Comparison of ENCODE assay signal across 9 mouse cellular contexts in the genomic region with DNA sequence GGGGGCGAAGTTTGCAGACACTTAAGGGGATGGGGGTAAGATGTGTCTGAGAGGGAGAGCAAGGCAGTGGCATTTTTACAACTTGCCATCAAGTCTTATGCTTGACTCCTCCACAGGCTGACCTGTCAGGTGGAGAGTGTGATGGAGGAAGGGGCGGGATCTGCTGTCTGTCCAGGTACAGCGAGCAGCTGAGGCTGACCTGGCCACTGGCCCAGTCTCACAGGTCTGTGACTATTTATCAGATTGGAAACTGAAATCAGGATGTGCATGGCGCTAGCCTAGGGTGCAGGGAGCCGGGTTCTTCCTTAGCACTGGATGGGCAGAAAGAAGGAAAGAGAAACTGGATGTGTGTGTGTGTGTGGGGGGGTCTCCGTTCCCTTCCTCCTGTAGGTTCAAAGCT. TPM values are rescaled to one million over a fixed set of nuclear protein-coding genes. Genes with fewer than 3 reads are reported as not detected.
DNase-seq lines count a peak whose midpoint lies in the region; ATAC-seq and TF ChIP-seq lines count a peak whose summit lies in the region.
"Had no signal": no experiment of that assay in that cellular context is flagged by ENCODE, and none has a peak within 500 bp of the region (broad histone marks: within the 10 kb centered on the region; RNA-seq: fewer than 3 reads in every experiment).

No protein-coding gene starts in this region.

- no peak for TF ChIP-seq POLR2A in thymus, adult 2 months (IDR thresholded peaks at IDR 0.05; ENCODE audit: control insufficient read depth, extremely low read depth, insufficient read depth, low read length, poor library complexity)

- no peaks in the 10 kb centered on the region for H3K27me3 ChIP-seq in heart, embryonic 16.5 days (ENCODE audit: control insufficient read depth, insufficient read depth, low read length)
- no peaks in the 10 kb centered on the region; the same call in 1 of the 2 replicates for H3K27me3 ChIP-seq in thymus, adult 2 months (ENCODE audit: control insufficient read depth, insufficient read depth, low read length)
- H3K27me3 ChIP-seq in liver, embryonic 11.5 days (replicated peaks; ENCODE audit: control insufficient read depth, insufficient read depth, low read length) = peaks cover 5% of the 10 kb centered on the region
- H3K27me3 ChIP-seq in forebrain, embryonic 10.5 days (ENCODE audit: poor library complexity, severe bottlenecking) = peaks cover 85% of the 10 kb centered on the region

- 66% methylated on average over 6 of the region's 6 CpGs for WGBS in heart, embryonic 16.5 days
- WGBS in thymus, adult 2 months = 67% methylated on average over 6 of the region's 6 CpGs
- WGBS in liver, embryonic 11.5 days = 47% methylated on average over 6 of the region's 6 CpGs
- 37% methylated on average over 6 of the region's 6 CpGs for WGBS in forebrain, embryonic 10.5 days

- peaks cover 30% of the 10 kb centered on the region for H3K4me1 ChIP-seq in heart, embryonic 16.5 days (ENCODE audit: control insufficient read depth, insufficient read depth, low read length)
- peaks cover 53% of the 10 kb centered on the region for H3K4me1 ChIP-seq in thymus, adult 2 months (replicated peaks; ENCODE audit: control insufficient read depth, insufficient read depth, low read length)
- peaks cover 29% of the 10 kb centered on the region for H3K4me1 ChIP-seq in liver, embryonic 11.5 days (replicated peaks; ENCODE audit: control insufficient read depth, insufficient read depth, low read length)
- peaks cover 53% of the 10 kb centered on the region for H3K4me1 ChIP-seq in forebrain, embryonic 10.5 days

- TF ChIP-seq CTCF in thymus, adult 2 months (IDR thresholded peaks at IDR 0.05; ENCODE audit: borderline replicate concordance, control insufficient read depth, extremely low read depth, insufficient read depth, low read length, poor library complexity) = no peak

- no peaks in the 10 kb centered on the region for H3K36me3 ChIP-seq in heart, embryonic 16.5 days (ENCODE audit: control insufficient read depth, insufficient read depth)
- H3K36me3 ChIP-seq in thymus, adult 2 months (ENCODE audit: control insufficient read depth, insufficient read depth, low read length) = no peaks in the 10 kb centered on the region
- no peaks in the 10 kb centered on the region; the same call in 1 of the 2 replicates for H3K36me3 ChIP-seq in liver, embryonic 11.5 days (ENCODE audit: control insufficient read depth, insufficient read depth, low read length)
- H3K36me3 ChIP-seq in forebrain, embryonic 10.5 days (replicated peaks) = no peaks in the 10 kb centered on the region
- H3K36me3 ChIP-seq: forebrain, embryonic 15.5 days had no signal

- no peaks in the 10 kb centered on the region for H3K9me3 ChIP-seq in heart, embryonic 16.5 days (replicated peaks; ENCODE audit: control insufficient read depth, low read length)
- H3K9me3 ChIP-seq in liver, embryonic 11.5 days (ENCODE audit: control insufficient read depth, low read length) = no peaks in the 10 kb centered on the region
- H3K9me3 ChIP-seq in forebrain, embryonic 10.5 days = no peaks in the 10 kb centered on the region
- H3K9me3 ChIP-seq: forebrain, embryonic 15.5 days had no signal

- H3K27ac ChIP-seq in heart, embryonic 16.5 days (ENCODE audit: low read length) = no peak overlapping the region
- no peak overlapping the region for H3K27ac ChIP-seq in thymus, adult 2 months (ENCODE audit: control insufficient read depth, insufficient read depth, low read length)
- H3K27ac ChIP-seq in liver, embryonic 11.5 days (ENCODE audit: low read depth, low read length) = no peak overlapping the region
- H3K27ac ChIP-seq in forebrain, embryonic 10.5 days = no peak overlapping the region
- H3K27ac ChIP-seq: forebrain, embryonic 15.5 days had no signal

- DNase-seq in heart, postnatal 4 days = no peak
- DNase-seq in thymus, adult 2 months = no peak
- no peak for DNase-seq in thymus, postnatal 0 days (ENCODE audit: low spot score)
- DNase-seq in liver, embryonic 11.5 days (ENCODE audit: low spot score) = no peak
- DNase-seq in forebrain, embryonic 10.5 days (ENCODE audit: extremely low spot score, low spot score) = no peak
- no peak for DNase-seq in ovary, adult 18-20 months (ENCODE audit: low spot score)
- DNase-seq: left cerebral cortex, postnatal 4 days had no signal

- peak overlapping the region; percentile 72 for H3K4me2 ChIP-seq in heart, embryonic 16.5 days (ENCODE audit: low read depth, low read length)
- peak overlapping the region; percentile 99 for H3K4me2 ChIP-seq in liver, embryonic 11.5 days

- no peak overlapping the region for H3K9ac ChIP-seq in heart, embryonic 16.5 days (ENCODE audit: low read length)
- 0 out of 2 replicates have a peak overlapping the region, but pooled peaks have one; percentile 3 for H3K9ac ChIP-seq in liver, embryonic 11.5 days (ENCODE audit: low read depth, low read length)
- H3K9ac ChIP-seq: forebrain, embryonic 15.5 days had no signal

- peak overlapping the region; percentile 67; the same call in 1 of the 2 replicates for H3K4me3 ChIP-seq in heart, embryonic 16.5 days (ENCODE audit: low read length)
- H3K4me3 ChIP-seq in thymus, adult 2 months (ENCODE audit: control insufficient read depth, insufficient read depth, low read length) = peak overlapping the region; percentile 1
- H3K4me3 ChIP-seq in liver, embryonic 11.5 days (ENCODE audit: low read depth, low read length) = no peak overlapping the region; the same call in 1 of the 2 replicates
- H3K4me3 ChIP-seq in forebrain, embryonic 10.5 days = no peak overlapping the region
- H3K4me3 ChIP-seq: forebrain, embryonic 15.5 days had no signal

- no peak for ATAC-seq in heart, embryonic 16.5 days (replicated peaks; ENCODE audit: extremely low read depth, insufficient read depth, low FRiP score)
- no peak for ATAC-seq in liver, embryonic 11.5 days (replicated peaks; ENCODE audit: low FRiP score)
- ATAC-seq: forebrain, embryonic 15.5 days had no signal

RNA-seq across cellular contexts. Expression of a gene that starts 1.3 kb away (rescaled TPM):
- polyA plus RNA-seq in heart, embryonic 16.5 days (2015; fragmentation: Nextera tagmentation; extraction: Ambion mirVana) = 6.7 and 7.6 TPM in 2 replicates
- total RNA-seq in heart, postnatal 4 days (2021) = 10 to 100 TPM; 17.2 to 19.7 TPM
- polyA plus RNA-seq in thymus, adult 2 months (2012; rRNA removed) = 47.9 and 52.5 TPM in 2 replicates
- polyA plus RNA-seq in thymus, postnatal 0 days (2015; fragmentation: Nextera tagmentation; extraction: Ambion mirVana) = 18.7 and 20.2 TPM in 2 replicates
- 7.6 and 8.0 TPM in 2 replicates for polyA plus RNA-seq in liver, embryonic 11.5 days (2014; fragmentation: Nextera tagmentation; extraction: Ambion mirVana)
- polyA plus RNA-seq in forebrain, embryonic 10.5 days (2016; fragmentation: Nextera tagmentation; extraction: Ambion mirVana) = 1.4 and 1.5 TPM in 2 replicates

RNA-seq across cellular contexts. Expression of a gene that starts 38.9 kb away (rescaled TPM):
- polyA plus RNA-seq in heart, embryonic 16.5 days (2015; fragmentation: Nextera tagmentation; extraction: Ambion mirVana) = 10.2 TPM in 2 replicates
- 1 to 10 TPM; 3.0 to 3.9 TPM for total RNA-seq in heart, postnatal 4 days (2021)
- polyA plus RNA-seq in thymus, adult 2 months (2012; rRNA removed) = 19.9 and 21.7 TPM in 2 replicates
- polyA plus RNA-seq in thymus, postnatal 0 days (2015; fragmentation: Nextera tagmentation; extraction: Ambion mirVana) = 2.1 and 2.5 TPM in 2 replicates
- 4.3 and 5.1 TPM in 2 replicates for polyA plus RNA-seq in liver, embryonic 11.5 days (2014; fragmentation: Nextera tagmentation; extraction: Ambion mirVana)
- 9.6 and 10.6 TPM in 2 replicates for polyA plus RNA-seq in forebrain, embryonic 10.5 days (2016; fragmentation: Nextera tagmentation; extraction: Ambion mirVana)

RNA-seq across cellular contexts. Expression of a gene that starts 38.9 kb away (rescaled TPM):
- polyA plus RNA-seq in heart, embryonic 16.5 days (2015; fragmentation: Nextera tagmentation; extraction: Ambion mirVana) = 4.7 and 6.1 TPM in 2 replicates
- total RNA-seq in heart, postnatal 4 days (2021) = 1 to 10 TPM; 7.0 to 7.7 TPM
- 28.6 and 36.5 TPM in 2 replicates for polyA plus RNA-seq in thymus, adult 2 months (2012; rRNA removed)
- 5.4 and 6.1 TPM in 2 replicates for polyA plus RNA-seq in thymus, postnatal 0 days (2015; fragmentation: Nextera tagmentation; extraction: Ambion mirVana)
- polyA plus RNA-seq in liver, embryonic 11.5 days (2014; fragmentation: Nextera tagmentation; extraction: Ambion mirVana) = 4.4 and 5.8 TPM in 2 replicates
- polyA plus RNA-seq in forebrain, embryonic 10.5 days (2016; fragmentation: Nextera tagmentation; extraction: Ambion mirVana) = 7.5 and 7.9 TPM in 2 replicates

Comparison
In these comparisons a context has a peak if more than half of its experiments do, and no peak if none do; other contexts are left out.
1. H3K4me3 ChIP-seq: peak in heart, embryonic 16.5 days (single experiment) and thymus, adult 2 months (single experiment); none in liver, embryonic 11.5 days (single experiment) and forebrain, embryonic 10.5 days (single experiment).